ENCODE assay signal across 7 mouse cellular contexts in the genomic region with DNA sequence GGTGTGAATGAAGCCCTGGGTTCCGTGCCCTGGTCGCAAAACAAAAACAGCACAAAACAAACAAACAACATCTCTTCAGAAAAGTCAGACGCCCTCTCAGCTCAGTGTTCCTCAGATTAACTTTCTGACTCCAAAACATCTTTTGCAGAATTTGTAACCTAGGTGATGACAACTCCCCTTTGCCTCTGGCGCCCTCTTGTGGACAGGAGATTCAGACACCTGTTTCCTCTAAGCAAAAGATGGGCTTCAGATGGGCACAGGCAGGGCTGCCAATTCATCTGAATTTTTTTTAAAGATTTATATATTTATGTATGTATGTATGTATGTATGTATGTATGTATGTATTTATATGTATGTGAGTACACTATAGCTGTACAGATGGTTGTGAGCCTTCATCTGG. TPM values are rescaled to one million over a fixed set of nuclear protein-coding genes. Genes with fewer than 3 reads are reported as not detected.
DNase-seq lines count a peak whose midpoint lies in the region; ATAC-seq and TF ChIP-seq lines count a peak whose summit lies in the region.

No protein-coding gene starts in this region.

- no peaks in the 10 kb centered on the region for H3K27me3 ChIP-seq in splenic B cell, adult 2 months (ENCODE audit: control insufficient read depth, insufficient read depth, low read length, poor library complexity, severe bottlenecking)

- TF ChIP-seq CTCF in gastrocnemius, adult 2 months (IDR thresholded peaks at IDR 0.05): peak; percentile 91

- intact Hi-C loops in gastrocnemius, adult 2 months (cut with DNase I): loop anchor here (1.0 to 2.0 kb wide), 2 partner anchors 109 to 222 kb away; no protein-coding TSS in a partner anchor

- no peak overlapping the region for H3K27ac ChIP-seq in gastrocnemius, adult 2 months

- H3K36me3 ChIP-seq in splenic B cell, adult 2 months (ENCODE audit: control insufficient read depth, insufficient read depth, low read length, poor library complexity, severe bottlenecking): peaks cover 8% of the 10 kb centered on the region

- no peak overlapping the region for H3K4me3 ChIP-seq in gastrocnemius, adult 2 months

- ATAC-seq in megakaryocyte, adult 5-6 weeks (ENCODE audit: poor library complexity, severe bottlenecking): peak; percentile 60

- peak; percentile 73 for DNase-seq in A20 (ENCODE audit: low read depth, low spot score)
- DNase-seq in CD4-positive helper T cell, adult 2 months (ENCODE audit: low read depth, low spot score): peak; percentile 72
- peak; percentile 64 for DNase-seq in c-Kit-negative CD71-positive TER-119-positive erythroid progenitor cells, embryonic 14.5 days (ENCODE audit: low read depth, low spot score)
- peak; percentile 84 for DNase-seq in gastrocnemius, adult 2 months
- DNase-seq in layer of hippocampus, postnatal 10 days (ENCODE audit: low spot score in 2 of 2): peak; percentile 84
- DNase-seq in splenic B cell, adult 2 months (ENCODE audit: low read depth, low spot score): peak; percentile 87

RNA-seq across cellular contexts. Expression of a gene that starts 40.0 kb away (rescaled TPM):
- 100 to 1,000 TPM; 108 to 145 TPM for total RNA-seq in gastrocnemius, adult 2 months (2021)
- 100 to 1,000 TPM; 161 to 164 TPM for total RNA-seq in layer of hippocampus, postnatal 10 days (2021)
- total RNA-seq in megakaryocyte, adult 5-6 weeks (2015): 65.6 and 77.6 TPM in 2 replicates
- 47.6 and 64.3 TPM in 2 replicates for total RNA-seq in megakaryocyte, adult 5-6 weeks (2017)
